Mouse (Mus musculus) forelimb bud, embryonic 11.5 days (tissue): Measurements from ENCODE around the gene Pard6b.

Experiments used
- DNase-seq: peaks from one replicate; pipeline ENCODE4 v3.0.0-alpha.2; 2012; ENCODE audit warnings: low read depth, low spot score

Gene Pard6b

DNA sequence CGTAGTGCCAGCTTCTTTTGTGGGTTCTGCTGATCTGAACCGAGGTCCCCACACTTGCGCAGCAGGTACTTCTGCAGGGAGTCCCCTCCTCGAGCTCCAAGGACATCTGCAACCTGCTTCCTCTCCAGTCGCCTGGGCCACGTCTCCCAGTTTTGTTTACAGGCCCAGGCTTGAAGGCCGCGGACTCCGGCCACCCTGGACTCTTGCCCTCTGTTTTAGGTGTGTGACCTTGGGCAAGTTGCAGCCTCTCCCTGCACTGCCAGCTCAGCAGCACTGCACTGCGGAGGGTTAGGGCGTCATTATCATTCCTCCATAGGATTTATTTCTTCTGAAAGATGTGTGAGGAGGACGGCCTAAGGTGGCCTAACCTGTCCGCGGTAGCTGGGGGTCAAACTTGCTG, 47.0 kb downstream of the Pard6b start:
- DNase-seq, result no peak

DNA sequence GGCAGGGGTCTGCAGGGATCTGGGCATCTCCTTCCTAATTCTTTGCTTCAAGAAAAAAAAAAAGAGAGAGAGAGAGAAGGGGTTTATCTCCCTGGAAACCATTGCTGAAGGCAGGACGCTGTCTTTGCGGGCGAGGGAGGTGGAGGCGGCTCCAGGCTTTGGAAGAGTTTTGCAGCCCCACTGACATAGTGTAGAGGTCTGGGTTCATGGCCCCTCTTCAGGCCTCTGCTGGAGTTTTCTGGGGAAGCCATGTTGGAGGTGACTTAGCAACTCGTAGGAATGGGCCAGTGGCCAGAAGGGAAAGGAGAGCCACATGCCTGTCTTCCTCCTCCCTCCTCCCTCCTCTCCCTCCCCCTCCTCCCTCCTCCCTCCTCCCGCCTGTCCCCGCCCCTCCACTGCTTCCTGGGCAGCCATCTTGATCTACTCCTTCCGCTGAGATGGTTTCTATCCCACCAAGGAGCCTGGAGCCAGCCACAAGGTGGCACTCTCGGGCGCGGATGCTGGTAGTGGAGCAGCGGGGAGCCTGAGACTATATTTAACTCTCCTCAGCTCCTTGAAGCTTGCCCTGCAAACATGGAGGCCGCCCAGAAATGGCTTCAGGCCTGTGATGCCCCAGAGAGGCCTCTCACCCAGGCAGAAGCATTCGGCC, 47.5 kb downstream of the Pard6b start:
- DNase-seq, result peak; percentile 93

DNA sequence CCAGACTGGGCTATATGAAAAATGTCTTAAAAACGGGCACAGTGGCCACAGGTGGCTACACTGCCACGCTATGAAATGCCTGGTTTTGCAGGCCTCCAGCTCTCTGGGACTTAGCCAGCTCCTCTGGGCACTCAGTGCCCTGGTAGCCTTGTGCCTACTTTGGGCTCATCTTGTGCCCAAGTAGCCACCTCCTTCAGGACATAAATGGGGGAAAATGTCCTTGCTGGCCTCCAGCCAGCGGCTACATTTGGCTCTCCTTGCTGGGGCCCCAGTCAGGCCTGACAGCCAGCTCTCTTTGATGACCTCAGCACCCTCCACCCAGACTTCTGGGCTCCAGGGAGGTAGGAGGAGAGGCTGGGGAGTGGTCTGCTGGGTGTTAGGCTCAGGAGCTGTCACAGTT, 49.2 kb downstream of the Pard6b start:
- no peak for DNase-seq

DNA sequence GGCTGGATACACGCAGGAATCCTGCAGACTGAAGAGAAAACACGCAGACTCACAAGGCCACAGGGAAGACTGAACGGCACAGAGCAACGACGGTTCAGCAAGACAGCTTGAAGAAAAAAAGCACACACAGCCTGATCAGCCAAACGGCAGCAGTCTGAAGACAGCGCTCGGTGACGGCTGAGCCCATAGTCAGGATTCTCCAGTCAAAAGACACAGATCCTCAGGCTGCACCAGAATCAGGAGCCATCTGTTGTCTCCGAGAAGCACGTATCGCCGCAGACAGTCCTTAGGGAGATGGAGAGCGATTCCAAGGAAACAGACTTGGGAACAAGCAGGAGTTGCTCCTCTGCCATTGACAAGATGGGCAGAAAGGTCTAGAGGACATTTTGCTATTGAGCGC, 56.4 kb downstream of the Pard6b start:
- DNase-seq, result no peak

DNA sequence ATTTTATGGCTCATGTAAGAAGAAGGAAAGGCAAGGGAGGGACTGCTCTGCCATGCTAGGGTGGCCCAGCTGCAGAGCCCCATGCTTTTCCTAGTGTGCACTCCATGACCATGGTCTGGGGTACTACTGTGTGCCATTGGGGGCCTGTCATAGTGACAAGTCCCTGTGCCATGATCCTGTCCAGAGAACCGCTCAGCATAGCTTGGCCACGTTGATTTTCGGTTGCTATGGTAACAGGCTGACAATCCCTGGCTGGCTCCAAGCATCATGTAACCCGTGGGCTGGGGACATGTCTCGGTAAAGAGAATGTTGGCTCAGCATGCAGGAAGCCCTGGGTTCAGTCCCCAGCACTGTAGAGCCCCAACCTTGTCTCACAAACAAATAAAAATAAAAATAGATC, 63.0 kb downstream of the Pard6b start:
- DNase-seq, result no peak

DNA sequence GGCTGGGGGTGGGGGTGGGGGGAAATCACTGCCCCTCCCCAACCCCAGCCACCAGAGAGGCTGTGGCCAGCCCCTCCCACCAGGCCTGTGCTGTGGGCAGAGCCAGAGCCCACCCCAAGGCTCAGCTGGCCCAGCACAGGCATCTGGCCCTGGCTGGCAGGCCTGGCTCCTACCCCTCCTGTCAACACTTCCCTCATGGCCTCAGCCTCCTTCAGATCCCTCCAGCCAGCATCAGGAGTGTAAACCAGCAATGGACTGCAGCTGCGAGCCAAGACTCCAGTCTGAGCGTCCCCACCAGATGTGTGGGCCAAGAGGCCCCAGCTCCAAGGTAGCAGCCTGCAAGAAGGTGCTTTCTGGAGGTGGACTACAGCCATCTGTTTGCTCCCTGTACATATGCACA, 64.6 kb downstream of the Pard6b start:
- peak; percentile 83 for DNase-seq

DNA sequence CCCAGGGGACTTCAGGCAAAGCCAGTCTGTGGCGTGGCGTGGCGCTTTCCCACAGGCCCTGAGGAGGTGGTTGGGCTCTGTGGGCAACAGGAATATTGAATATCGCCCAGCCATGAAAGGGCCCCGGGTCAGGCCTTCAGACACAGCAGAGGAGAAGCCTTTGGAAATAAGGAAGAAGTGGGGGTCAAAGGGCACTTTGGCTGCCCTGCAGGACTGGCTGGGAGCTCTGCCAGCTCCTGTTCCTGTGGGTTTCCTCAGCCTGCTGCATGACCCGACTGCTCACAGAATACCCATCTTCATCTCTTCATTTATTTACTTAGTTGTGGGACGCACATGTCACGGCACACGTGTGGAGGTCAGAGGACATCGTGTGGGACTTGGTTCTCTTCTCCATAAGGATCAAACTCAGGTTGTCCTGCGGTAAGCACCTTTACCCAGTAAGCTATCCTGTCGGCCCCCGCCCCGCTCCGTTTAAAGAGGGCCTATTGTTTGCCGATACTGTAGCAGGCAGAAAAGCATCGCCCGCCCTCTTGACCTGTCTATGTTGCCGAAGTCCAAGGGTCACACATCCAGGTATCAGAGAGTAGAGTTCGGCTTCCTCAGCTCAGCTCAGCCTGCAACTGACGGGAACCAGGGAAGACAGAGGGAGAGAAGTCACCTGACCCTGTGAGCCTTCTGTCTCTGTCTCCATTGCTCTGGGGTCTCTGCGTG, 67.1 kb downstream of the Pard6b start:
- no peak for DNase-seq

DNA sequence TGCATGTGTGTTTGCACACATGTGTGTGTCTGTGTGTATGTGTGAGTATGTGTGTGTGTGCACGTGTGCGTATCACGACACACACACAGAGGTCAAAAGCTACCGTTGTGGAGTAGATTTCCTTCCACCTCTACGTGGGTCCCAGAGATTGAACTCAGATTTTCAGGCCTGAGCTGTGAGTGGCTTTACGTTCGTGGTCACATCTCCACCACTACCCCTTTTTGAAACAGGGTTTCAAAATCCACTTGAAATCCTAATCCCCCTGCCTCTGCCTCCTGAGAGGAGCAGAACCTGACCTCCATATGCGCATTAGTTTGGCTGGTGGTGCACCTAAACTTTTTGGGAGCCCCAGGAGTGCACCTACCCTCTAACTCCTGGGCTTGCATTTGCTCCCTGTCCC, 68.4 kb downstream of the Pard6b start:
- DNase-seq, result no peak
